Mouse (Mus musculus): ENCODE results near the gene Fzd5.

DNA sequence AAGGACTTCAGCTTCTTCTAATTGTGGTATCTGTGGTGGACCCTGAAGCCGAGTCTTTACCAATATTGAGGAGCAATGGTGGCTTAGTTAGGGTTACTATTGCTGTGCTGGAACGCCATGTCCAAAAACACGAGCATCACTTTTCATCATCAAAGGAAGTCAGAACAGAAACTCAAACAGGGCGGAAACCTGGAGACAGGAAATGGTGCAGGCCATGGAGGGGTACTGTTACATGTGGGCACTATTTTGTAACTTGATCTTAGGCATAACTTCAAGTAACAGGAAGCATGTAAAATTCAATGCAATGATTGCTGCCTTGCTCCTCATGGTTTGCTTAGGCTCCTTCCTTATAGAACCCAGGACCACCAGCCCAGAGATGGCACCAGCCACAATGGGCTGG lies 49.5 kb downstream of the Fzd5 start:
- TF ChIP-seq POLR2A (IDR thresholded peaks at IDR 0.05; ENCODE audit: insufficient read length, low read depth) = no peak
- TF ChIP-seq TCF12 (IDR thresholded peaks at IDR 0.05; ENCODE audit: insufficient read depth, poor library complexity, severe bottlenecking) = no peak
- TF ChIP-seq TCF3 (IDR thresholded peaks at IDR 0.05; ENCODE audit: insufficient read length, low read depth) = no peak
- TF ChIP-seq MYOD1 (IDR thresholded peaks at IDR 0.05; ENCODE audit: control insufficient read depth in 1 of 3, insufficient read length in 2 of 3, low read depth in 2 of 3) = no peak
- TF ChIP-seq CEBPB (IDR thresholded peaks at IDR 0.05; ENCODE audit: insufficient read depth, poor library complexity, severe bottlenecking) = no peak
- no peak for TF ChIP-seq E2F4 (IDR thresholded peaks at IDR 0.05; ENCODE audit: insufficient read depth)
- no peak for TF ChIP-seq MYOG (IDR thresholded peaks at IDR 0.05; ENCODE audit: control insufficient read depth in 1 of 3, insufficient read depth in 1 of 3, insufficient read length in 2 of 3, low read depth in 2 of 3)

Data from myocyte (in vitro differentiated cells).